Mouse (Mus musculus) MN1 (cell line): ENCODE measurements at regions not wholly inside any gene's neighbourhood (a gene's known extent, or its start where the extent isn't known, plus 50 kb on each side); places are given as distances from the start of the nearest gene placed in this dataset.

ENCODE experiments used
- DNase-seq: peaks from one replicate; pipeline ENCODE4 v3.0.0-alpha.2; 2016; ENCODE audit warnings: low spot score

- no peak for DNase-seq
Observed at GRCm38 (mm10) chr6:71012436-71012822, 56.1 kb downstream of the Foxi3 start.

GRCm38 (mm10) chr6:71012823-71013461 lies 56.6 kb downstream of the Foxi3 start:
- peak; percentile 30 for DNase-seq

- no peak for DNase-seq
Observed at GRCm38 (mm10) chr6:71016388-71016787, 60.1 kb downstream of the Foxi3 start.

- no peak for DNase-seq
Observed at GRCm38 (mm10) chr6:71021353-71021752, 65.0 kb downstream of the Foxi3 start.

GRCm38 (mm10) chr6:71025472-71025871 lies 69.1 kb downstream of the Foxi3 start:
- no peak for DNase-seq

- DNase-seq, result no peak
Observed at GRCm38 (mm10) chr6:71029663-71030062, 73.3 kb downstream of the Foxi3 start.

- DNase-seq, result no peak
Observed at GRCm38 (mm10) chr6:71030541-71030940, 74.2 kb downstream of the Foxi3 start.

GRCm38 (mm10) chr6:71044241-71044640 lies 87.9 kb downstream of the Foxi3 start:
- no peak for DNase-seq

- no peak for DNase-seq
Observed at GRCm38 (mm10) chr6:71045261-71045660, 88.9 kb downstream of the Foxi3 start.

- no peak for DNase-seq
Observed at GRCm38 (mm10) chr6:71048199-71049094, 92.1 kb downstream of the Foxi3 start.

GRCm38 (mm10) chr6:71050248-71050647 lies 93.9 kb downstream of the Foxi3 start:
- DNase-seq, result no peak

GRCm38 (mm10) chr6:71050754-71051213 lies 93.5 kb downstream of the Thnsl2 start:
- no peak for DNase-seq

GRCm38 (mm10) chr6:71057209-71057858 lies 86.9 kb downstream of the Thnsl2 start:
- DNase-seq, result no peak

GRCm38 (mm10) chr6:71060116-71060515 lies 84.1 kb downstream of the Thnsl2 start:
- DNase-seq, result peak; percentile 37

- DNase-seq, result no peak
Observed at GRCm38 (mm10) chr6:71062980-71063379, 81.3 kb downstream of the Thnsl2 start.

GRCm38 (mm10) chr6:71065428-71065827 lies 78.8 kb downstream of the Thnsl2 start:
- no peak for DNase-seq

GRCm38 (mm10) chr6:71069229-71069628 lies 75.0 kb downstream of the Thnsl2 start:
- DNase-seq, result no peak

- DNase-seq, result no peak
Observed at GRCm38 (mm10) chr6:71074789-71075191, 69.4 kb downstream of the Thnsl2 start.
